Mouse (Mus musculus) adrenal gland, adult (tissue): Measurements from ENCODE around the gene Kcnk18.

Experiments
- DNase-seq, 2 experiments: peaks; one replicate each; pipeline ENCODE4 v3.0.0; 2022 to 2023; ENCODE audit warnings: low spot score in 1 of 2; ENCODE audit not compliant: inconsistent age in 2 of 2

Kcnk18 gene

DNA sequence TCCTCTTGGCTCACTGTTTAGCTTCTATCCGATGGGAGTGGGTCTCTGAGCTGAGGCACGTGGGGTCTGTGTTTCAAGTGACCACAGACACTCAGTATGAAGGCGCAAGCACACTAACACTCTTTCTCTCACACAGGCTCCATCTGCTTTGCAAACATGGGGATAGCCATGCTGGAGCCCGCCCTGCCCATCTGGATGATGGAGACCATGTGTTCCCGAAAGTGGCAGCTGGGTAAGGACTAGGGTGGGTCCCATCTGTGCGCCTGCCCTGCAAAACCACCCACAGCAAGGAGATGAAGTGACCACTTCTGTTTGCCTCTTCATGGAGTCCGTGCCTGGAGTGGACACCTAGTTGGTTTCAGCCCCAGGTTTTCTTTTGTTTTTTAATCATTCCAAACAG is 57.3 kb downstream of the Kcnk18 start:
- no peak for DNase-seq

DNA sequence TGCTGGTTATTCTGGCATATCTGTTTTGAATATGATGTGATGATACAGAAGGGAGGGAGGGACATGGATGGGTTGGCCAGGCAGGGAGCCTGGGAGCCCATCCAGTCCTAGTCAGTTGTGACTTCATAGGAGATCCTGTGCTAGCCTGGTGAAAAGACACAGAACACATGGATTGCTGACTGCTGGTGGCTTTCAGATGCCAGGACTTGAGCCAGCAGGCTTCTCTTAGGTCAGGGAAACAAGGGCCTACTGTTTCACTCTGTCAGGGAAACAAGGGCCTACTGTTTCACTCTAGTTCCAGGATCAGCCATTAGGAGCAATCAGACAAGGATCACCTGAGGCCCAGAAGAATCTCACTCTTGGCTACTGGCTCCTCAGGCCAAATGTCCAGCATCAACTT is 61.8 kb downstream of the Kcnk18 start:
- no peak for DNase-seq

DNA sequence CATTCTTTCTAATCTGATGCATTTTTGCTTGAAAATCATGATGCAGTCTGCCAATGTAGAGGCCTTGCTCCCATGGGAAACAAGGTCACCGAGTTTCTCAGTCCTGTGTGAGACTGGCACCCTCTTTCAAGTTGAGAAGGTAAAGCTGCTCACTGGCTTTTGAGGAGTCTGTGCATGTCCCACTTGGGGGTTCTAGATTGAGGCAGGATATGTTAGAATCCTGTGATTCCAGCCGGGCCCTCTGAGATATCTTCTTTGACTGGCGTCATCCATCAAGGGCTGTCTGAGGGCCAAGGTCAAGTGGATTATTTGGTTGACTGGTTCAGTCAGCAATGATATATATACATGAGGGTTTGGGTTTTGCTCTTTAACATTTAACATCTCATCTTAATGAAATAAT is 63.0 kb downstream of the Kcnk18 start:
- DNase-seq = peak in 1 of 2 experiments; percentile 51
